Mouse (Mus musculus): ENCODE results near the gene Cand2.

The Cand2 gene

GRCm38 (mm10) chr6:115832152-115832850 lies 58.0 kb downstream of the Cand2 start:
- no peak for DNase-seq (ENCODE audit: low read depth)

- no peak for DNase-seq (ENCODE audit: low read depth)
Measured at GRCm38 (mm10) chr6:115833861-115834260, 59.5 kb downstream of the Cand2 start.

- no peak for DNase-seq (ENCODE audit: low read depth)
Measured at GRCm38 (mm10) chr6:115838161-115838597, 63.8 kb downstream of the Cand2 start, which contains the start of gene Efcab12. TSS of gene Efcab12 (minus strand) at chr6:115838412.

- DNase-seq (ENCODE audit: low read depth): no peak
Measured at GRCm38 (mm10) chr6:115838745-115839144, 64.4 kb downstream of the Cand2 start.

GRCm38 (mm10) chr6:115845006-115845405 lies 70.7 kb downstream of the Cand2 start:
- DNase-seq (ENCODE audit: low read depth): no peak

GRCm38 (mm10) chr6:115846640-115847411 lies 72.5 kb downstream of the Cand2 start:
- DNase-seq (ENCODE audit: low read depth): peak; percentile 88

- no peak for DNase-seq (ENCODE audit: low read depth)
Measured at GRCm38 (mm10) chr6:115848598-115849304, 74.4 kb downstream of the Cand2 start.

- no peak for DNase-seq (ENCODE audit: low read depth)
Measured at GRCm38 (mm10) chr6:115852446-115853090, 78.2 kb downstream of the Cand2 start.

- DNase-seq (ENCODE audit: low read depth): peak; percentile 100
Measured at GRCm38 (mm10) chr6:115853091-115853813, 78.9 kb downstream of the Cand2 start, which contains the start of the genes Mbd4 and Ift122. TSS of gene Mbd4 (minus strand) at chr6:115853371. TSS of gene Ift122 (plus strand) at chr6:115853470.

GRCm38 (mm10) chr6:115853985-115854384 lies 79.6 kb downstream of the Cand2 start:
- peak; percentile 47 for DNase-seq (ENCODE audit: low read depth)

GRCm38 (mm10) chr6:115854432-115854831 lies 80.1 kb downstream of the Cand2 start:
- peak; percentile 56 for DNase-seq (ENCODE audit: low read depth)
